Mouse (Mus musculus) liver, adult (tissue): ENCODE data around the gene Msh2.

Experiments used
- GATA4 ChIP-seq: IDR thresholded peaks from 2 replicates; pipeline ENCODE4 v1.6.1; 2014; ENCODE audit warnings: mild to moderate bottlenecking, low read length; ENCODE audit not compliant: insufficient replicate concordance

Msh2 gene

GRCm38 (mm10) chr17:87765031-87765430, 92.9 kb downstream of the Msh2 start:
- TF ChIP-seq GATA4 = no peak

DNA sequence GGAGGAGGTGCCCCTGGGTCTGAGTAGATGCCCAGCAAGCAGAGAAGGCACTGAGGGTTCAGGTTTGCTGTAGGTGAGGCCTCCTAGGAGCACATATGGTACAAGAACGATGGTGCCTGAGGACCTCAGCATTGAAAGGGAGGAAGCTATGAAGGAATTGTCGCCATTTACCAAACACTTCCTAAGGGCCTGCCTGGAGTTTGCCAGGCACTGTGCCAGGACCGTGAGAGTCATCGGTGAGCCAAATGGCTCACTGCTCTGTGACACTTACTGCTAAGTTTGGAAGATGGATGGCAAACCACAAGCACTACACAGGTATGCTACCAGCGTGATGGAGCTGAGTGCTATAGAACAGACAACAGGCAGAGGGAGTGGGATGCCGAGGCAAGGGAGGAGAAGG, 94.8 kb downstream of the Msh2 start:
- no peak for TF ChIP-seq GATA4

DNA sequence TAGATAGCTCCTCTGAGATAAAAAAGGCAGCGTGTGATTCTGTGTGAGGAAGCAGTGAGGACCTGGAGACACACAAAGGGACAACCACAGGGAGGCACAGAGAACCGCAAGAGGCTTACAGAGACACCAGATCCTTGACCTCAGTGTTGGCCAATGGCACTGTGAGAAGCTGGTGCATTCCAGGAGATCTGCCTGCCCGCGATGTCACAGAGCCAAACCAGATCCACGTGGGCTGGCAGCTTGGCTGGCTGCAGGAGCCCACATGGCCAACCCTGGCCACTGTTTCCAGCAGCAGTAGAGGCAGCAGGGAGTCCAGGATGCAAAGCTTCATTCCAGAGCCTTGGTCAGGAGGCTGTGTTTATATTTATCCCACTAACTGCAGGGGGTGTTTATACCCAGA, 98.6 kb downstream of the Msh2 start:
- no peak for TF ChIP-seq GATA4

- no peak for TF ChIP-seq GATA4
Measured at GRCm38 (mm10) chr17:87773175-87773574, 101.0 kb downstream of the Msh2 start.
